Mouse (Mus musculus): ENCODE measurements around the gene Ttc3. TPM values are rescaled to one million over a fixed set of nuclear protein-coding genes. Genes with fewer than 3 reads are reported as not detected.
"Not testable (repeated sequence)": the region's sequence is repeated elsewhere in the genome, so short reads cannot be mapped to it uniquely, and the experiment has no call there.

The Ttc3 gene
- polyA plus RNA-seq, 1 experiment from 2014 or later = 213 TPM

DNA sequence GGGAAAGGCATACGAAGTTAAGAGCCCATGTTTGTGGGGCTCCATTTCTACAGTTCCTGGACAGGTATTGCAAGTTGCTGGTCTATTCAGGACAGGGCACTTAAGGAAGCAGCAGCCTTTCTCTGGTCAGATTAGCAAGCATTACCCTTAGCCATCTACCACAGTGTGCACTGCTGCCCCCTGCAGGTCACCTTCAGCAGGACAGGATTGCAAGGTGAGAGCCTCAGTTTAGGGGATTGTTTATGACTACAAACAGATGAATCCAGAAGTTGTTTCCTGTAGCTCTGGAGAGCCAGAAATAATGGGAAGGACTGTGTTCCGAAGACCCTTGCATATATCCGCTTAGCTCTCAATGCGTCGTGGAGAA is 38.5 kb upstream of the Ttc3 start:
- Histone ChIP-seq H3K9me3 (replicated peaks; ENCODE audit: control insufficient read depth, low read length) (no peaks in the 10 kb centered on the region), H3K4me3 (ENCODE audit: low read depth, low read length) (no peak overlapping the region), H3K9ac (ENCODE audit: low read depth, low read length) (no peak overlapping the region), H3K27me3 (ENCODE audit: control insufficient read depth, insufficient read depth, low read length) (peaks cover 13% of the 10 kb centered on the region), H3K27ac (ENCODE audit: low read depth, low read length) (no peak overlapping the region), H3K4me2 (no peak overlapping the region), H3K4me1 (ENCODE audit: control insufficient read depth, insufficient read depth, low read length) (no peaks in the 10 kb centered on the region; the same call in 1 of the 2 replicates), H3K36me3 (ENCODE audit: control insufficient read depth, insufficient read depth, low read length) (no peaks in the 10 kb centered on the region)
- ATAC-seq (replicated peaks; ENCODE audit: insufficient number of reproducible peaks, low FRiP score, low TSS enrichment) = no peak
- 52% methylated on average over 5 of the region's 5 CpGs for WGBS (ENCODE audit: insufficient replicate concordance)

DNA sequence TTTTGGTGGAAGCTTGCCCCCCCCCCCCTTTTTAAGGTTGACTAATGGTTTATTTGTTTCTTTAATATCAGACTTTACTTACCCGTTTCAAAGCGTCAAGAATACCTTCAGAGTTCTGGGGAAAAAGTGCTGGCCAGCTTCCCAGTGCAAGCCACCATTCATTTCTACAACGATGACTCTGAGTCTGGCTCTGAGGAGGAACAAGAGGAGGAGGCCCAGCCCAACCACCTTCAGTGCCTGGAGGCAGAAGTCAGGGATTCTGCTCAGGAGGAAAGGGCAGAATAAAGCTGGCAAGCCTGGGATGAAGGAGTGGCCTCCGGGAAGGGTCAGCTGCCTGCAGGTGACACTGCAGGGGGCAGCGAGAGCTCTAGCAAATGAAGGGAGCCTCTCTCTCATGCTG is 34.8 kb upstream of the Ttc3 start:
- no peaks in the 10 kb centered on the region for H3K36me3 ChIP-seq (ENCODE audit: control insufficient read depth, insufficient read depth, low read length)
- H3K4me1 ChIP-seq (ENCODE audit: control insufficient read depth, insufficient read depth, low read length) = no peaks in the 10 kb centered on the region
- H3K9me3 ChIP-seq (replicated peaks; ENCODE audit: control insufficient read depth, low read length) = no peaks in the 10 kb centered on the region
- H3K27ac ChIP-seq (ENCODE audit: low read depth, low read length) = no peak overlapping the region
- ATAC-seq (replicated peaks; ENCODE audit: insufficient number of reproducible peaks, low FRiP score, low TSS enrichment) = no peak
- H3K27me3 ChIP-seq (ENCODE audit: control insufficient read depth, insufficient read depth, low read length) = no peaks in the 10 kb centered on the region
- 43% methylated on average over 5 of the region's 5 CpGs for WGBS (ENCODE audit: insufficient replicate concordance)
- no peak overlapping the region for H3K9ac ChIP-seq (ENCODE audit: low read depth, low read length)
- no peak overlapping the region for H3K4me2 ChIP-seq
- H3K4me3 ChIP-seq (ENCODE audit: low read depth, low read length) = no peak overlapping the region

DNA sequence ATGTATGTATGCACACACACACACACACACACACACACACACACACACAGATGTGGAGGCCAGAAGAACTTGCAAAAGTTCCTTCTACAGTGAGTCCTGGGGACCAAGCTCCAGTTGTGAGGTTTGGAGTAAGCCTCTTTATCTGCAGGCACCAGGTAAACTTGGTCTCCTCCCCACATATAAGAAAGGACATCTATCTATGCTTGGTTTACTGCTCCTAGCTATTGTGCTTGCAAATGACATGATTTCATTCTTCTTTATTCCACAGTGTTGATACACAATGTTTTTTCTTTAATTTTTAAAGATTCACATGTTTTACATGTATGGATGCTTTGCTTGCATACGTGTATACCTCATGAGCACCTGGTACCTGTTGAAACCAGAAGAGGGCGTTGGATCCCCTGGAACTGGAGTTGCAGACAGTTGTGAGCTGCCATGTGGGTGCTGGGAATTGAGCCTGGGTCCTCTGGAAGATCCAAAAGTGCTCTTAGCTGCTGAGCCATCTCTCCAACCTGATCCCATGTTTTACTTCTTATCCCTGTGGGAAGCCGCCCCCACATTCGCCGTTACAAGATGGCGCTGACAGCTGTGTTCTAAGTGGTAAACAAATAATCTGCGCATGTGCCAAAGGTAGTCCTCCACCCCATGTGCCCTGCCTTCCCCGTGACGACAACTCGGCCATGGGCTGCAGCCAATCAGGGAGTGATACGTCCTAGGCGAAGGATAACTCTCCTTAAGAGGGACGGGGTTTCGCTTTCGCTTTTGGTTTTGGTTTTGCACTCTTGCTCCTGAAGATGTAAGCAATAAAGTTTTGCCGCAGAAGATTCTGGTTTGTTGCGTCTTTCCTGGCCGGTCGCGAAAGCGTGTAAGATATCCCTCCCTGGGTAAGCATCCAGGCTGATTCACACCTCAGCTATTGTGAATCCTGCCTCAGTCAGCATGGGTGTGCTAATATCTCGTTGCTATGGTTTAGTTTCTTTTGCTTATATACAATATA is 31.0 kb upstream of the Ttc3 start:
- H3K4me1 ChIP-seq (ENCODE audit: control insufficient read depth, insufficient read depth, low read length); H3K36me3 ChIP-seq (ENCODE audit: control insufficient read depth, insufficient read depth, low read length); H3K27me3 ChIP-seq (ENCODE audit: control insufficient read depth, insufficient read depth, low read length); H3K4me3 ChIP-seq (ENCODE audit: low read depth, low read length); H3K9ac ChIP-seq (ENCODE audit: low read depth, low read length); H3K4me2 ChIP-seq; H3K27ac ChIP-seq (ENCODE audit: low read depth, low read length); H3K9me3 ChIP-seq (replicated peaks; ENCODE audit: control insufficient read depth, low read length); ATAC-seq (replicated peaks; ENCODE audit: insufficient number of reproducible peaks, low FRiP score, low TSS enrichment): not testable (repeated sequence)
- WGBS (ENCODE audit: insufficient replicate concordance) = 88% methylated on average over 18 of the region's 22 CpGs

DNA sequence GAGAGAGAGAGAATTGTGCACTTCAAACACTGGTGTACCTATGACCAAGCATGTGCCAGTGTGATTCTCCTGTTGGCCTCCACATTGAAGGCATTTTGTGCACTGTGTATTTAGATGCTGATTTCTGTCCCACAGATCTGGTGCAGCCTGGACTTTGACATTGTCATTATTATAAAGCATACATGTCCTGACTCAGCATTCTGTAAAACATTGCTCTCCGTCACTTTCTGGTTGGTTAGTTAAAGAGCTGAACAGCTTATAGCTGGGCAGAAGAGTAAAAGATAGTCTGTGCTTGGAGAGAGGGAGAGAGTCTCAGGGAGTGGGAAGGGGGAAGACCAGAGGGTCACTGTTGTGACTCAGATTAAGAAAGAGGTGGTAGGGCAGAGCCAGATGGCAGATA is 24.7 kb upstream of the Ttc3 start:
- 81% methylated on average over 1 of the region's 1 CpGs for WGBS (ENCODE audit: insufficient replicate concordance)
- H3K4me2 ChIP-seq = no peak overlapping the region
- H3K27ac ChIP-seq (ENCODE audit: low read depth, low read length) = no peak overlapping the region
- no peak for ATAC-seq (replicated peaks; ENCODE audit: insufficient number of reproducible peaks, low FRiP score, low TSS enrichment)
- no peaks in the 10 kb centered on the region for H3K36me3 ChIP-seq (ENCODE audit: control insufficient read depth, insufficient read depth, low read length)
- no peaks in the 10 kb centered on the region for H3K4me1 ChIP-seq (ENCODE audit: control insufficient read depth, insufficient read depth, low read length)
- H3K9me3 ChIP-seq (replicated peaks; ENCODE audit: control insufficient read depth, low read length) = no peaks in the 10 kb centered on the region
- H3K9ac ChIP-seq (ENCODE audit: low read depth, low read length) = no peak overlapping the region
- no peak overlapping the region for H3K4me3 ChIP-seq (ENCODE audit: low read depth, low read length)
- no peaks in the 10 kb centered on the region for H3K27me3 ChIP-seq (ENCODE audit: control insufficient read depth, insufficient read depth, low read length)

DNA sequence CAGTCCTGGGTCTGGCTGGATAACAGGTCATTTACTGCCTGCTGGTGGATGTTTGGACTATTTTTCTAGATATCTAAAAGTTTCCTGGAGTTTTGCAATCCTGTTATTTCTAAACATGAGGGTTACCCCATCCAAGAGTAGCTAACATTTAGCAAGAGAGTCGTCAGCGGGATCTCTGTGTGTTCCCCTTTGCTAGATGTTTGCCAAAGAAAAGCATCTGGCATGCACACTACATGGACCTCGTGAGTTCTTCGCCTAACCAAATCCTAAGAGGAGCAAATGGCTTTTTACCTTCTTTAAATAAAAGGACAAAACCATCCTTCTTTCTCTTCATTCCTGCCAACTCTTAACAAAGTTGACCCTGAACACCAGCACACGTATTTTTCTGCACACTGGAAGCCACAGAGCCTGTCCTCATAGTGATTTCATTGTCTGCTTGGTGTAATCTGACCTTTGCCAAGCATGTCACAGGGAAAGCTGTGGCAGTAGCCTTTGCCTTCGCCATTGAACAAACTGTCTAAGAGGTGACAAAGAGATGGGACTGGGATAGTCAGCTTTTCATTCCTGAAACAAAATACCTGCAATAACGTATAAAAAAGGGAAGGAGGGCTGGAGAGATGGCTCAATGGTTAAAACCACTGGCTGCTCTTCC is 23.2 kb upstream of the Ttc3 start:
- H3K4me3 ChIP-seq (ENCODE audit: low read depth, low read length) = no peak overlapping the region
- no peak overlapping the region for H3K4me2 ChIP-seq
- WGBS (ENCODE audit: insufficient replicate concordance) = 68% methylated on average over 7 of the region's 7 CpGs
- no peak overlapping the region for H3K27ac ChIP-seq (ENCODE audit: low read depth, low read length)
- H3K36me3 ChIP-seq (ENCODE audit: control insufficient read depth, insufficient read depth, low read length) = no peaks in the 10 kb centered on the region
- no peaks in the 10 kb centered on the region for H3K27me3 ChIP-seq (ENCODE audit: control insufficient read depth, insufficient read depth, low read length)
- H3K9me3 ChIP-seq (replicated peaks; ENCODE audit: control insufficient read depth, low read length) = no peaks in the 10 kb centered on the region
- H3K9ac ChIP-seq (ENCODE audit: low read depth, low read length) = no peak overlapping the region
- H3K4me1 ChIP-seq (ENCODE audit: control insufficient read depth, insufficient read depth, low read length) = no peaks in the 10 kb centered on the region
- ATAC-seq (replicated peaks; ENCODE audit: insufficient number of reproducible peaks, low FRiP score, low TSS enrichment) = no peak

DNA sequence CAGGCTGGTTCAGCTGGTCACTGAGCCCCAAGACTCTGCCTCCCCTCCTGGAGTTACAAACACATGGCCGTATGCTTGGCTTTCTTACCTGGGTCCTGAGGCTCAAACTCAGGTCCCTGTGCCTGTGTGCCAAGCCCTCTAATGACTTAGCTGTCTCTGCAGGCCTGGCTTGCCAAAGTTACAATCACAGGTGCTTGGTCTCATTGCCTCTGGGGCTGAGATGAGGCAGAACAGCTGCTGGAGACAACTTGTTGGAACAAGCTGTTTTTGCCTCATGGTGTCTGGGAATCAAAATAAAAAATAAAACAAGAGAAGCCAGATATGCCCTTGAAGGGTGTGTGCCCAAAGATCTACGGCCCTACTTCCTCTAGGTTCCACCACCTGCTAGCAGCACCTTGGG is 21.6 kb upstream of the Ttc3 start:
- ATAC-seq (replicated peaks; ENCODE audit: insufficient number of reproducible peaks, low FRiP score, low TSS enrichment) = no peak
- Histone ChIP-seq H3K36me3 (ENCODE audit: control insufficient read depth, insufficient read depth, low read length) (no peaks in the 10 kb centered on the region), H3K27ac (ENCODE audit: low read depth, low read length) (no peak overlapping the region), H3K9ac (ENCODE audit: low read depth, low read length) (no peak overlapping the region), H3K9me3 (replicated peaks; ENCODE audit: control insufficient read depth, low read length) (no peaks in the 10 kb centered on the region), H3K4me2 (no peak overlapping the region), H3K27me3 (ENCODE audit: control insufficient read depth, insufficient read depth, low read length) (no peaks in the 10 kb centered on the region), H3K4me1 (ENCODE audit: control insufficient read depth, insufficient read depth, low read length) (no peaks in the 10 kb centered on the region), H3K4me3 (ENCODE audit: low read depth, low read length) (no peak overlapping the region)
- 80% methylated on average over 2 of the region's 2 CpGs for WGBS (ENCODE audit: insufficient replicate concordance)

DNA sequence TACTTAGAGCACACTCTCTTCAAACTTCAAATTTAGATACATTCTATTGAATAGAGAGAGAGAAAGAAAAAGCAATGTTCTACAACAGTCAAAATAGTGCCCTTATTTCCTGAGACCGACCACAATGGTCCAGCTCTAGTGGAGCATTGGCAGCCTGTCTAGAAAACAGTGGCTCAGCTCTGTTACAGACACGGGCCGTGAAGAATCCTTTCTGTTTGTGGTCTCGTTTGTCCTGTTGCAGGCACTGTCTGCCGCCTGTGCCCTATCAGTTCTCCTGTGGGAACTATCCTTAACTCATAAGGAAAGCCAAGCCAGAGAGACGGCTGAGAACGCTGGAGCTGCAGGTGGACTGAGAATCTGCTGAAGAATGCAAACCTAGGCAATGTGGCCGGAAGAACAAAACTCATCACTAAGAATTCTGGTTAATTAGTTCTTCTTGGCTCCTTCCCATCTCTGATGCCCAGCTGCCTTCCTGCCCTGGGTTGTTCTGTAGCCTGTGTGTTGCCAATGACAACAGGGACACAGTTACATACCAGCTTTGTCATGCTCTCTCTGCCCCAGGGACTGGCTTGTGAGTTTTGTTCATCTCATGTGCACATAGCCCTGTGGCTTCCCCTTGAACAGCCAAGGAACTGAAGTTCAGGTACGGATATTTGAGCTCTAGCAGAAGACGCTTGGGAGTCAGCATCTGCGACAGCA is 20.7 kb upstream of the Ttc3 start:
- no peaks in the 10 kb centered on the region for H3K27me3 ChIP-seq (ENCODE audit: control insufficient read depth, insufficient read depth, low read length)
- no peak overlapping the region for H3K9ac ChIP-seq (ENCODE audit: low read depth, low read length)
- 64% methylated on average over 11 of the region's 11 CpGs for WGBS (ENCODE audit: insufficient replicate concordance)
- no peaks in the 10 kb centered on the region for H3K4me1 ChIP-seq (ENCODE audit: control insufficient read depth, insufficient read depth, low read length)
- H3K36me3 ChIP-seq (ENCODE audit: control insufficient read depth, insufficient read depth, low read length) = no peaks in the 10 kb centered on the region
- no peaks in the 10 kb centered on the region for H3K9me3 ChIP-seq (replicated peaks; ENCODE audit: control insufficient read depth, low read length)
- ATAC-seq (replicated peaks; ENCODE audit: insufficient number of reproducible peaks, low FRiP score, low TSS enrichment) = no peak
- H3K4me2 ChIP-seq = no peak overlapping the region
- no peak overlapping the region for H3K27ac ChIP-seq (ENCODE audit: low read depth, low read length)
- no peak overlapping the region for H3K4me3 ChIP-seq (ENCODE audit: low read depth, low read length)

DNA sequence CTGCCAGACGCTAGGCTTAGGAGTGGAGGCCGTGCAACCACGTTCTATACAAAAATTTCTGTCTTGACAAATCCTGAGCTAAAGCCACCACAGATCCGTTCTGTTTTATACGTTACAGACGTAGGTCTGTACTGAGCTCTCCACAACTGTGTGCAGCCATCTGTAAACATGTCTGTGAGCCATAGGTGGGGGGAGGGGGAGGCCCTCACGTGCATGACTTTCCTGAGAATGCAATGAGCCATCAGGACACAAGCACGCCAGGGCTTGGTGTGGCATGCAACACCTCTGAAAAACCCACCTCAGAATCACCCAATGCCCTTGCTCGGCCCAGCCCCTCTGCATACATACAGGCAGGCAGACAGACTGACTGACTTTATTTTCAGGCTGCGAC is 20.1 kb upstream of the Ttc3 start:
- Histone ChIP-seq H3K4me2 (no peak overlapping the region), H3K4me1 (ENCODE audit: control insufficient read depth, insufficient read depth, low read length) (no peaks in the 10 kb centered on the region), H3K36me3 (ENCODE audit: control insufficient read depth, insufficient read depth, low read length) (no peaks in the 10 kb centered on the region), H3K4me3 (ENCODE audit: low read depth, low read length) (no peak overlapping the region), H3K27me3 (ENCODE audit: control insufficient read depth, insufficient read depth, low read length) (no peaks in the 10 kb centered on the region), H3K9ac (ENCODE audit: low read depth, low read length) (no peak overlapping the region), H3K27ac (ENCODE audit: low read depth, low read length) (no peak overlapping the region), H3K9me3 (replicated peaks; ENCODE audit: control insufficient read depth, low read length) (no peaks in the 10 kb centered on the region)
- WGBS (ENCODE audit: insufficient replicate concordance) = 75% methylated on average over 10 of the region's 10 CpGs
- ATAC-seq (replicated peaks; ENCODE audit: insufficient number of reproducible peaks, low FRiP score, low TSS enrichment) = no peak
